Mouse (Mus musculus) leukemia stem cell, adult 10-12 weeks (primary cell): ENCODE results near the gene Egfl6. TPM values are rescaled to one million over a fixed set of nuclear protein-coding genes. Genes with fewer than 3 reads are reported as not detected.

Experiments used
- polyA plus RNA-seq: library from polyadenylated mRNA; stranded (reverse); fragments of >175 nt; gene quantifications from 2 replicates; pipeline ENCODE4 v1.2.3, GENCODE M21; 2012; ENCODE audit warnings: low replicate concordance

Egfl6 gene
- not detected in 2 replicates for polyA plus RNA-seq

GRCm38 (mm10) chrX:166584947-166585824 is at the start of gene Egfl6:
TSS of gene Egfl6 (minus strand) at chrX:166585720.

DNA sequence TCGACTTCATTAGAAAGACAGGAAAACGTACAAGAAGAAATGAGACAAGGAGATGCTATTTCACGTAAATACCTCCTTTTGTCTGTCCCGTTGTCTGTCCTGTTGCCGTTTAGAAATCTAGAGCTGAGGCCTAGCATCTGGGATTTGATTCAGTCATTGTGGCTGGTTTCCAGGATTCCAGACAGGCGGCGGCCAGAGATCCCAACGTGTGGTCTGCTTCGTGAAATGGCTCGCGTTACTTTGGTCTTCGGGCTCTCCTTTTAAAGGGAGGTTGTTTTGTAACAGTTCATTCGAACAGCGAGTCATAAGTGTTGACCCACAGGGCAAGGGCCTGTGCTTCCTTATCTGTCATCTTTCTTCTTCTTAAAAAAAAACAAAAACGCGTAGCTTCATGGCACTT is 67.2 kb downstream of the Egfl6 start, which contains the start of gene Tceanc:
Gene Tceanc (minus strand): TSS at position 223 of the 400 bp plus-strand sequence.

DNA sequence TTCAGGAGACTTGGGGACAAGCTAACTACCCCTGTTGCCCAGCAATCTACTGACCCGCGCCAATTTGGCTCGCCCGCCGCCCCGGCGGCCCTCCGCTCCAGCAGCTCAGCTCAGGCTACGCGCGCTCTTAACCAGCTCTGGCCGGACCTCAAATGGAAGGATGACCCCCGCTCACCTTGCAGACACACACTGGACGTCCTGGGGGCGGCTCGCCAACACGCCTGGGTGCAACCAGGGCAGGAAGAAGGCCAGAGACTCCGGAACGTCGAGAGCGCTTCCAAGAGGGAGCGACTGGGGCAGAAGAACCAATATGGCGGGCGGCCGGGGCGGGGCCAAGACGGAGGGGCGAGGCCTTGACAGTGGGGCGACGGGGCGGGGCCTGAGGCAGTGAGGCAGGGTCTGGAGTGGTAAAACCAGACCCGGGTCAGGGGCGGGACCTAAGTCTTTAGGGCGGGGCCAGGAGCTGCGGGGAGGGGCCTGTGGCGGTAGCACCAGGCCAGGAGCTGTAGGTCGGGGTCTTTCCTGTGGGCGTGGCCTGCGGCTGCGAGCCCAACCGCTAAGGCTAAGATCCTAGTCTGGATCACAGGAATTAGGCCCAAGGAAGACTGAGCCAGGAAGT is 106.0 kb downstream of the Egfl6 start, which contains the start of gene Rab9:
Gene Rab9 (minus strand): TSS at position 503 of the 619 bp plus-strand sequence.

Other genes starting within 250 kb of the Egfl6 start
- 0.27 TPM in 1 of 2 replicates, not detected in the other for gene Trappc2, start 145.1 kb downstream of the Egfl6 start, polyA plus RNA-seq
- gene Ofd1, start 145.0 kb downstream of the Egfl6 start, polyA plus RNA-seq, result 2.6 and 2.7 TPM in 2 replicates
- gene Rab9, start 105.9 kb downstream of the Egfl6 start, polyA plus RNA-seq, result 0.12 and 0.84 TPM in 2 replicates
- gene Tceanc, start 67.2 kb downstream of the Egfl6 start, polyA plus RNA-seq, result 0.41 and 0.64 TPM in 2 replicates